Mouse (Mus musculus) embryonic facial prominence, embryonic 11.5 days (tissue): ENCODE data around the gene Dnhd1. TPM values are rescaled to one million over a fixed set of nuclear protein-coding genes. Genes with fewer than 3 reads are reported as not detected.
"Not testable (repeated sequence)": the region's sequence is repeated elsewhere in the genome, so short reads cannot be mapped to it uniquely, and the experiment has no call there.

Experiments
- ATAC-seq: fragments of 200-750 bp; cut with Nextera tagmentation; replicated peaks from 2 replicates; pipeline ENCODE4 v1.8.0; 2017; ENCODE audit warnings: low read depth; ENCODE audit not compliant: insufficient number of reproducible peaks, low FRiP score, low TSS enrichment
- DNase-seq: peaks from one replicate; pipeline ENCODE4 v3.0.0-alpha.2; 2015; ENCODE audit warnings: low spot score
- H3K27ac ChIP-seq: fragments of 300-500 bp; sonication (generic); replicated peaks from 2 replicates; pipeline ENCODE4 v1.5.1; 2014; ENCODE audit warnings: mild to moderate bottlenecking, low read depth, low read length, control low read depth
- H3K27me3 ChIP-seq: fragments of 300-500 bp; sonication (generic); 2 replicates; pipeline ENCODE4 v1.6.1; 2014; ENCODE audit warnings: mild to moderate bottlenecking, low read length, moderate library complexity, mixed read lengths; ENCODE audit not compliant: control insufficient read depth, insufficient read depth
- H3K36me3 ChIP-seq: fragments of 300-500 bp; sonication (generic); replicated peaks from 2 replicates; pipeline ENCODE4 v1.6.1; 2014; ENCODE audit warnings: low read depth, mild to moderate bottlenecking, low read length, moderate library complexity, mixed read lengths; ENCODE audit not compliant: control insufficient read depth, insufficient read depth
- H3K4me1 ChIP-seq: fragments of 300-500 bp; sonication (generic); 2 replicates; pipeline ENCODE4 v1.6.1; 2014; ENCODE audit warnings: low read length, mixed read lengths; ENCODE audit not compliant: control insufficient read depth, insufficient read depth
- H3K4me2 ChIP-seq: fragments of 300-500 bp; sonication (generic); 2 replicates; pipeline ENCODE4 v1.6.1; 2014; ENCODE audit warnings: low read depth, mild to moderate bottlenecking, control low read depth, low read length, moderate library complexity
- H3K4me3 ChIP-seq: fragments of 300-500 bp; sonication (generic); 2 replicates; pipeline ENCODE4 v1.5.1; 2014; ENCODE audit warnings: low read depth, low read length, control low read depth
- H3K9ac ChIP-seq: fragments of 300-500 bp; sonication (generic); replicated peaks from 2 replicates; pipeline ENCODE4 v1.6.1; 2014; ENCODE audit warnings: mild to moderate bottlenecking, control low read depth, low read length
- H3K9me3 ChIP-seq: fragments of 300-500 bp; sonication (generic); replicated peaks from 2 replicates; pipeline ENCODE4 v1.6.1; 2016; ENCODE audit warnings: mild to moderate bottlenecking, low read length, inconsistent platforms, mixed read lengths; ENCODE audit not compliant: control insufficient read depth
- WGBS: fragments of 180-500 bp; shearing (Covaris S2); extraction: QIAGEN DNeasy Blood & Tissue Kit; methylation state at CpG from one replicate; pipeline ENCODE4 v1.1.7; 2014; 5-methylcytosine and 5-hydroxymethylcytosine counted together
- polyA plus RNA-seq: library from polyadenylated mRNA; unstranded; fragments of >200 nt; fragmentation: Nextera tagmentation; extraction: Ambion mirVana; gene quantifications from 2 replicates; pipeline ENCODE4 v1.2.1, GENCODE M21; 2014

Dnhd1 gene
- polyA plus RNA-seq, 1 experiment from 2014 or later, result 1.4 TPM

GRCm38 (mm10) chr7:105742539-105743215, 92.0 kb downstream of the Dnhd1 start:
- WGBS, result 82% methylated on average over 7 of the region's 7 CpGs
- H3K9ac ChIP-seq, H3K4me2 ChIP-seq, H3K36me3 ChIP-seq, H3K9me3 ChIP-seq, H3K27ac ChIP-seq, ATAC-seq, DNase-seq, H3K4me3 ChIP-seq, H3K27me3 ChIP-seq, H3K4me1 ChIP-seq: not testable (repeated sequence)

DNA sequence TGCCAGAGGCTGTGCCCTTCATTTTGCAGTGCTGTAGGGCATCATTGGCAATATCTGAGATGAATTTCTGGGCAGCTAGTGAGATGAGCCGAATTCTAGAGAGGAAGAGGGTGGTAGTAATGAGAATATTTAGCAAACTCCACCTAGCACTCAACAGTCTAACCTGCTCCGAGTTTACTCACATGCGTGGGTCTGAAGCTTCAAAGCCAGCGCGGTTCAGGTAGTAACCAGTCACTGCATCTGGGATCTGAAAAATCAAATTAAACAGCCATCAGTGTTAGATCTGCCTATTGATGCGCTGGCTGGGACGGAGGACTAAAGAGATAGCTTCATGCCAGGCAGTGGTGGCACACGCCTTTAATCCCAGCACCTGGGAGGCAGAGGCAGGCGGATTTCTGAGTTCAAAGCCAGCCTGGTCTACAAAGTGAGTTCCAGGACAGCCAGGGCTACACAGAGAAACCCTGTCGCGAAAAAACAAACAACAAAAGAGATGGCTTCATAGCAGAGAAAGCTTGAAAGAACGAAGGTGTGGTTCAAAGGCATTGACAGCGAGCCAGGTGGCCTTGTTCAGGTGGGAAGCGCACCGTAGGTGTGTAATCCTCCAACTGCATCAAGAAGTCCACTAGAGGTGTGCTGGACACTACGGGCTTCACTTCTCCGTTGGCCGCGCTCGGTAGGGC, 92.8 kb downstream of the Dnhd1 start:
- not testable (repeated sequence) for H3K36me3 ChIP-seq, H3K27ac ChIP-seq, H3K4me1 ChIP-seq, H3K27me3 ChIP-seq, DNase-seq, H3K9me3 ChIP-seq
- H3K4me2 ChIP-seq, result peak overlapping the region; percentile 86
- 33% methylated on average over 20 of the region's 20 CpGs for WGBS
- peak overlapping the region; percentile 95 for H3K4me3 ChIP-seq
- ATAC-seq, result 0 out of 2 replicates have a peak, but pooled peaks have one; percentile 0
- H3K9ac ChIP-seq, result peak overlapping the region; percentile 82

- no peaks in the 10 kb centered on the region for H3K4me1 ChIP-seq
- WGBS, result 0% methylated on average over 58 of the region's 67 CpGs
- peak within 1 kb of the TSS; percentile 82 for H3K9ac ChIP-seq
- H3K4me3 ChIP-seq, result peak within 1 kb of the TSS; percentile 95
- no peaks in the 10 kb centered on the region for H3K9me3 ChIP-seq
- peak; percentile 97 for ATAC-seq
- H3K27me3 ChIP-seq, result no peaks in the 10 kb centered on the region
- peaks cover 3% of the 10 kb centered on the region; the same call in 1 of the 2 replicates for H3K36me3 ChIP-seq
- peak within 1 kb of the TSS; percentile 86 for H3K4me2 ChIP-seq
- H3K27ac ChIP-seq, result 0 out of 2 replicates have a peak within 1 kb of the TSS, but pooled peaks have one; percentile 16
- peak; percentile 94 for DNase-seq
Measured at GRCm38 (mm10) chr7:105743926-105744590, 93.4 kb downstream of the Dnhd1 start, which contains the start of gene Taf10. Gene Taf10 (minus strand): TSS chr7:105744361.

GRCm38 (mm10) chr7:105747776-105748175, 97.1 kb downstream of the Dnhd1 start:
- no peak overlapping the region for H3K27ac ChIP-seq
- H3K9me3 ChIP-seq, result no peaks in the 10 kb centered on the region
- DNase-seq, result no peak
- no peaks in the 10 kb centered on the region for H3K27me3 ChIP-seq
- no peak overlapping the region for H3K4me3 ChIP-seq
- no peaks in the 10 kb centered on the region for H3K4me1 ChIP-seq
- no peak for ATAC-seq
- H3K36me3 ChIP-seq, result no peaks in the 10 kb centered on the region; the same call in 1 of the 2 replicates
- WGBS, result 71% methylated on average over 2 of the region's 2 CpGs
- no peak overlapping the region for H3K4me2 ChIP-seq
- no peak overlapping the region for H3K9ac ChIP-seq

GRCm38 (mm10) chr7:105751491-105752433, 101.1 kb downstream of the Dnhd1 start, which contains the start of gene Tpp1:
Gene Tpp1 (minus strand): TSS chr7:105752235.
- Histone ChIP-seq H3K9ac (peak within 1 kb of the TSS; percentile 67), H3K27me3 (no peaks in the 10 kb centered on the region), H3K27ac (no peak within 1 kb of the TSS), H3K4me3 (peak within 1 kb of the TSS; percentile 51), H3K9me3 (no peaks in the 10 kb centered on the region), H3K4me1 (no peaks in the 10 kb centered on the region), H3K4me2 (peak within 1 kb of the TSS; percentile 66), H3K36me3 (peaks cover 2% of the 10 kb centered on the region)
- 24% methylated on average over 20 of the region's 20 CpGs for WGBS
- DNase-seq, result peak; percentile 92
- peak; percentile 83 for ATAC-seq

DNA sequence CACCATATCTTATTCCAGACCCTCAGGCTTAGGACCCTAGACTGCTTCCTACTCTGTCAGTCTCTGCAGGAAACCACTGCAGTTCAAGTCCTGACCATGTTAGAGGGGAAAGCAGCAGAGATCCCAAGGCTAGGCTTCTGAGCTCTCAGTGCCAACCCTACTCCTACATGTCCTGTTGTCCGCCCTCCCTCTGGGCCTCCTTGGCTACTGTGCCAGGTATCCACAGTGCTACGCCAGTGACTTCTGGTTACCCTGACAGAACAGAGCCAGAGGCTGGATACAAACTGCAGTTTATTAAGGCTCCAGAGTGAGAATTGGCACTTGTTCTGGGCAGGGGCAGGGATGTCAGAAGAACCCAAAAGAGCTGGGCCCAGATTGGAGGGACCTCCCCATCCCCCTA, 102.1 kb downstream of the Dnhd1 start:
- no peaks in the 10 kb centered on the region for H3K27me3 ChIP-seq
- no peak overlapping the region for H3K9ac ChIP-seq
- peaks cover 9% of the 10 kb centered on the region for H3K36me3 ChIP-seq
- H3K4me3 ChIP-seq, result no peak overlapping the region
- no peak for DNase-seq
- peak; percentile 10; the same call in 1 of the 2 replicates for ATAC-seq
- no peak overlapping the region for H3K27ac ChIP-seq
- no peaks in the 10 kb centered on the region for H3K9me3 ChIP-seq
- no peaks in the 10 kb centered on the region for H3K4me1 ChIP-seq
- H3K4me2 ChIP-seq, result peak overlapping the region; percentile 10; the same call in 1 of the 2 replicates
- 93% methylated on average over 2 of the region's 2 CpGs for WGBS

DNA sequence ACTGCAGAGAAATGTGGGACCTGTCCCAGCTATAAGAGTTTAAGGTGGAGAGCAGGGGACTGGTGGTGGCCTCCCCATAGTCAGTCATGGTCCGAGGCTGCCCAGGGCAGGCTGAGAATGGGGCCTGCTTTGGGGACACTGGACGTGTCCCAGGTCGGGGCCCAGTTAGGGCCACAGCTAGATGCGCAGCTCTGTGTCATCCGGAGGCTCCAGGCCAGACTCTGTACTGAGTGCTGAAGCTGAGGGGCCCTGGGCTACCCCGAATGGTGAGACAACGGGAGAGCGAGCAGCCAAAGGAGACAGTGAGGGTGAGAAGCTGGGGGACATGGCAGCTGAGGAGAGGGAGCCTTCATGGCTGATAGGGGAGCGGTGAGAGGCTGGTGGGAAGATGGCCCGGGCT, 102.7 kb downstream of the Dnhd1 start:
- 90% methylated on average over 10 of the region's 10 CpGs for WGBS

More for the DNA sequence above, 102.7 kb downstream of the Dnhd1 start:
- Histone ChIP-seq H3K4me3 (no peak overlapping the region), H3K27ac (no peak overlapping the region), H3K36me3 (peaks cover 11% of the 10 kb centered on the region), H3K4me1 (no peaks in the 10 kb centered on the region), H3K9me3 (no peaks in the 10 kb centered on the region), H3K4me2 (no peak overlapping the region), H3K27me3 (no peaks in the 10 kb centered on the region), H3K9ac (no peak overlapping the region)
- ATAC-seq, result no peak
- no peak for DNase-seq
